Mouse (Mus musculus): Measurements from ENCODE around the gene Afp. TPM values are rescaled to one million over a fixed set of nuclear protein-coding genes. Genes with fewer than 3 reads are reported as not detected.

Gene Afp
- polyA plus RNA-seq, 1 experiment = 0.88 TPM

DNA sequence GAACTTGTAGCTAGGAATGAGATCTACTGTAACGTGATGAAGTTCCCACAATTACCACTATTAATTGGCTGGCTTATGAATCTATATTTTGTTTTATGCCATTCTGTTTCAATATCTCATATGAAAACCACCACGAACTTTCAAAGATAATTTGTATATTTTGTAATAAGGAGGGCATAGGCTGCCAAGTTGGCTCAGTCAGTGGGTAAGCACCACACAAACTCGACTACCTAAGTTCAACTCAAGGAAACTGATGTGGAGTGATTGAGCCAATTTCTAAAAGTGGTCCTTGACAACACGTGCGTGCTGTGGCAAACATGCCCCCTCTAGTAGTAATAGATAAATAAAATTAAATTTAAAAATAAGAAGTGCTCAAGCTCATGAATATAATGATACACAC is 11.2 kb downstream of the Afp start:
- Histone ChIP-seq H3K27ac (ENCODE audit: insufficient read depth, low read length) (no peak overlapping the region), H3K27me3 (ENCODE audit: control insufficient read depth, insufficient read depth, low read length) (no peaks in the 10 kb centered on the region), H3K36me3 (ENCODE audit: control insufficient read depth, insufficient read depth, low read length) (no peaks in the 10 kb centered on the region), H3K4me1 (ENCODE audit: control insufficient read depth, insufficient read depth, insufficient read length) (no peaks in the 10 kb centered on the region), H3K4me3 (ENCODE audit: extremely low read depth, insufficient read depth, insufficient read length) (no peak overlapping the region)
- WGBS = 88% methylated on average over 5 of the region's 5 CpGs
- DNase-seq (ENCODE audit: low read depth in 1 of 2, low spot score in 2 of 2) = no peak
- no peak for TF ChIP-seq POLR2A (IDR thresholded peaks at IDR 0.05; ENCODE audit: low read depth, low read length)
- no peak for TF ChIP-seq CTCF (IDR thresholded peaks at IDR 0.05; ENCODE audit: extremely low read depth, insufficient read depth, insufficient read length, insufficient replicate concordance)

DNA sequence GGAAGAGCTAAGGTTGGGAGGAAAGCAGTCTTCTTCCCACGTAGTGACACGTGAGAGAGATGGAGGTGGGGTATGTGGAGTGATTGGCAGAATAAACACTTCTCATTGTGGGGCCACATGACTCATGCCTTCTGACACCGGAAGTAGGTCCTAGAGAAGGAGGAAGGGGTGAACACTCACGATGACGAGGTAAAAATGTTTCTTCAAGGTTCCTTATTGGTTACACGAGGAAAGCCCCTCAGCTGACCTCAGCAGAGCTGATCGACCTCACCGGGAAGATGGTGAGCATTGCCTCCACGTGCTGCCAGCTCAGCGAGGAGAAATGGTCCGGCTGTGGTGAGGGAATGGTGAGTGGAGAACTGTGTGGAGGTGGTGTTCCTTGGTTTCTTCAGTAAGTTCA is 14.2 kb downstream of the Afp start:
- no peak overlapping the region for H3K27ac ChIP-seq (ENCODE audit: insufficient read depth, low read length)
- no peak for TF ChIP-seq CTCF (IDR thresholded peaks at IDR 0.05; ENCODE audit: extremely low read depth, insufficient read depth, insufficient read length, insufficient replicate concordance)
- no peak for TF ChIP-seq POLR2A (IDR thresholded peaks at IDR 0.05; ENCODE audit: low read depth, low read length)
- DNase-seq (ENCODE audit: low read depth in 1 of 2, low spot score in 2 of 2) = no peak
- no peak overlapping the region for H3K4me3 ChIP-seq (ENCODE audit: extremely low read depth, insufficient read depth, insufficient read length)
- no peaks in the 10 kb centered on the region for H3K4me1 ChIP-seq (ENCODE audit: control insufficient read depth, insufficient read depth, insufficient read length)
- WGBS = 34% methylated on average over 11 of the region's 11 CpGs
- no peaks in the 10 kb centered on the region for H3K27me3 ChIP-seq (ENCODE audit: control insufficient read depth, insufficient read depth, low read length)
- no peaks in the 10 kb centered on the region for H3K36me3 ChIP-seq (ENCODE audit: control insufficient read depth, insufficient read depth, low read length)

DNA sequence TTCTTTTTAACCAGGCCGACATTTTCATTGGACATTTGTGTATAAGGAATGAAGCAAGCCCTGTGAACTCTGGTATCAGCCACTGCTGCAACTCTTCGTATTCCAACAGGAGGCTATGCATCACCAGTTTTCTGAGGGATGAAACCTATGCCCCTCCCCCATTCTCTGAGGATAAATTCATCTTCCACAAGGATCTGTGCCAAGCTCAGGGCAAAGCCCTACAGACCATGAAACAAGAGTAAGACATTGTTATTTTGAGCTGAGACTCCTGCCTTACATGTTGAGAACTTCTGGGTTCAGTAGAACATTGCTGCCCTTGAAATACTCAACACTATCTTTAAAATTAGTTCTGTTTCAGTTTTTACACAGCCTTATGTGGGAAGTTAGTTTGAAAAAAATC is 16.0 kb downstream of the Afp start:
- Histone ChIP-seq H3K4me1 (ENCODE audit: control insufficient read depth, insufficient read depth, insufficient read length) (no peaks in the 10 kb centered on the region), H3K4me3 (ENCODE audit: extremely low read depth, insufficient read depth, insufficient read length) (no peak overlapping the region), H3K27me3 (ENCODE audit: control insufficient read depth, insufficient read depth, low read length) (no peaks in the 10 kb centered on the region), H3K27ac (ENCODE audit: insufficient read depth, low read length) (no peak overlapping the region), H3K36me3 (ENCODE audit: control insufficient read depth, insufficient read depth, low read length) (no peaks in the 10 kb centered on the region)
- TF ChIP-seq POLR2A (IDR thresholded peaks at IDR 0.05; ENCODE audit: low read depth, low read length) (no peak), CTCF (IDR thresholded peaks at IDR 0.05; ENCODE audit: extremely low read depth, insufficient read depth, insufficient read length, insufficient replicate concordance) (no peak)
- WGBS = 90% methylated on average over 2 of the region's 2 CpGs
- no peak for DNase-seq (ENCODE audit: low read depth in 1 of 2, low spot score in 2 of 2)

DNA sequence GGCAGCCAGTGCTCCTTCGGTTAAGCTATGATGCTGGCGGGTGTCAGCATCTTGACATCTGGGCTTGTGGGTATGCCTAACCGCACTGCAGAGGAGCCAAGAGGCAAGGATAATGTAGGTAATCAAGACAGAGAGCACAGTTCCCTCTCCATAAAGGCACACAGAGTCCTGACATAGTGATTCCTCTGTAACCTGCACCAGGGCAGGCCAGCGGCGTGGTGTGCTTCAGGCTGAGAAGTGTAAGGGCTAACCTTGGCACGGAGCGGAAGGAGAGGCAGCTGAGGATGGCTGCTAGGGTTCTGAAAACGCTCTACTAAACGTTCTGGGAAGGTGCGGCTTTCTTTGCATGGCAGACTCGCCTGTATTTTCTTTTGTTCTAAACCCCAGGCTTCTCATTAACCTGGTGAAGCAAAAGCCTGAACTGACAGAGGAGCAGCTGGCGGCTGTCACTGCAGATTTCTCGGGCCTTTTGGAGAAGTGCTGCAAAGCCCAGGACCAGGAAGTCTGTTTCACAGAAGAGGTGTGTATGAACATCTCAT is 16.9 kb downstream of the Afp start:
- WGBS = 84% methylated on average over 13 of the region's 13 CpGs
- Histone ChIP-seq H3K4me3 (ENCODE audit: extremely low read depth, insufficient read depth, insufficient read length) (no peak overlapping the region), H3K36me3 (ENCODE audit: control insufficient read depth, insufficient read depth, low read length) (no peaks in the 10 kb centered on the region), H3K27ac (ENCODE audit: insufficient read depth, low read length) (no peak overlapping the region), H3K27me3 (ENCODE audit: control insufficient read depth, insufficient read depth, low read length) (no peaks in the 10 kb centered on the region), H3K4me1 (ENCODE audit: control insufficient read depth, insufficient read depth, insufficient read length) (no peaks in the 10 kb centered on the region)
- DNase-seq (ENCODE audit: low read depth in 1 of 2, low spot score in 2 of 2) = no peak
- TF ChIP-seq CTCF (IDR thresholded peaks at IDR 0.05; ENCODE audit: extremely low read depth, insufficient read depth, insufficient read length, insufficient replicate concordance) (no peak), POLR2A (IDR thresholded peaks at IDR 0.05; ENCODE audit: low read depth, low read length) (no peak)

DNA sequence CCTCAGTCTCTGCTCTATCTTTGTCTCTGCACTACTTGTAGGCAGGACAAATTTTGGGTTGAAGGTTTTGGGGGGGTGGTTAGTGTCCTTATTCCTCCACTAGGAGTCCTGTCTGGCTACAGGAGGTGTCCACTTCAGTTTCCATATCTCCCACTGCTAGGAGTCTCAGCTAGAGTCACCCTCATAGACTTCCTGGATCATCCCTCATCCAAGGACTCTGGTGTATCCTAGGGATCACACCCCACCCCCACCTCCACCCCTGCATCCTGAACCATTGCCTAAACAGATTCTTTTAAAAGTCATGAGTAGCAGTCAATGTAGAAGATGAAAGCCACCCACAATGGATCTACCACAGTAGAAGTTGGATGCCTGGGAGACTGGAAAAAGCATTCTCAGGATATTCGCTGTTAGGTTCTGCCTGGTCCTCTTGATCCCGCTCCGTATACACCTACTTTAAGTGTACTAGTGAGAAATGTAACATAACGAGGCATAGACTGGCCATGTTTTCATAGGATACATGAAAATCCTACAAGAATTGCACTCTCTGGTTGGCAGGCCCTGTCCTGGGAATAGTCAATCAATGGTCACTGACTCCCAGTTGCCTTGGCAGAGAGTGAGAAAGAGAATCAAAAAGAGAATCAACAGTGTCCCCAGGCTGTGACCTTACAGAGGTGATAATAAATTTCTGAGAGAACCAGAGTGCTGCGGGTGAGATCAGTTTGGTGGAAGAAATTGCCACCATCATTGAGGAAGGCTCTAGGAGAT is 19.5 kb downstream of the Afp start:
- Histone ChIP-seq H3K36me3 (ENCODE audit: control insufficient read depth, insufficient read depth, low read length) (no peaks in the 10 kb centered on the region), H3K4me1 (ENCODE audit: control insufficient read depth, insufficient read depth, insufficient read length) (no peaks in the 10 kb centered on the region), H3K27me3 (ENCODE audit: control insufficient read depth, insufficient read depth, low read length) (no peaks in the 10 kb centered on the region), H3K27ac (ENCODE audit: insufficient read depth, low read length) (no peak overlapping the region), H3K4me3 (ENCODE audit: extremely low read depth, insufficient read depth, insufficient read length) (no peak overlapping the region)
- no peak for TF ChIP-seq CTCF (IDR thresholded peaks at IDR 0.05; ENCODE audit: extremely low read depth, insufficient read depth, insufficient read length, insufficient replicate concordance)
- no peak for TF ChIP-seq POLR2A (IDR thresholded peaks at IDR 0.05; ENCODE audit: low read depth, low read length)
- DNase-seq (ENCODE audit: low read depth in 1 of 2, low spot score in 2 of 2) = no peak
- WGBS = 89% methylated on average over 5 of the region's 5 CpGs

DNA sequence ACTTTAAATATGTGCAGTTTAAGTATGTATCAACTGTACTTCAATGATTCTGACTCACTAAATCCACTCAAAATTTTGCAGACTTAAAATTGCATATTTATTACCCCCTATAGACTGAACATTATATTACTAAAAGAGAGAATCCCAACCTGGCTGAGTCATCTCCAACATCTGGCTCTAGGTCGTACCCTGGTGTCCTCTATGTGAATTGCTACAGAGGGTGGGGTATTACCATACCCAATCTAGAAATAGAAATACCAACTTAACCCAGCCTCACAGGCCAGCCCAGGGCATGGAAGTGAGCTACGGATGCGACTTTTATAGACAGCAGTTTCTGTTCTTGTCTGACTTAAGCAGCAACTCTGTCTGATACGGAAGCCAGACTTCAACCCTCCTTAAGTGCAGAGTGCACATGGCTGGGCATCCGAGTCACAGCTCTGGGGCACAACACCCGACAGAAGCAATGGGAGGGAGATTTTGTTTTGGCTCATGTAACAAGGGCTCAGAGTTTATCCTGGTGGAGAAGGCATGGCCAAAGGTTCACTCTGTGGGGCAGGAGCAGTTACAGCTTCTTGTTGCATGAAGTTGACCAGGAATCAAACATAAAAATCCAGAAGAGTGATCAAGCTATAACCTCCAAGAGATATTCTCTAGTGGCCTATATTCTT is 21.9 kb downstream of the Afp start:
- whole genome bisulfite sequencing = 80% methylated on average over 6 of the region's 6 CpGs
- no peak for DNase-seq (ENCODE audit: low read depth in 1 of 2, low spot score in 2 of 2)

DNA sequence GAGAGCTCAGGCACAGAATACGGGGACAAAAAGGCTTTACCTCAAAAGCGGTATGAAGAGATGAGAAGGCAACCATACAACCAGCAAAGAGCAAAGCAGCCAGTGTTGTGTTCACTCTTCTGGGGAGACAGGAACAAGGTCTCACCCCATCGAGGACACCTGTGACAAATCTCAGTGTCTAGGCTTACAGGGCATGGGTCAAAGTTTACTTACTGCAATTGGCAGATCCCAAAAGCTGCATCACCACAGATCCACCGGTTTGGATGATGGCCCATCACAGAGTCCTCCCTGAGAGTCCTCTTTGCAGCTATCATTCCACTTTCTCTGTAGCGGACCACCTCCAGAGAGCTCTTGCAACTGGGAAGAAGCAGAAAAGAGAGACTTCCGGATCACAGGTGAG is 25.0 kb downstream of the Afp start:
- no peaks in the 10 kb centered on the region for H3K27me3 ChIP-seq (ENCODE audit: control insufficient read depth, insufficient read depth, low read length)
- no peak overlapping the region for H3K27ac ChIP-seq (ENCODE audit: insufficient read depth, low read length)
- WGBS = 90% methylated on average over 6 of the region's 6 CpGs
- no peak overlapping the region for H3K4me3 ChIP-seq (ENCODE audit: extremely low read depth, insufficient read depth, insufficient read length)
- H3K4me1 ChIP-seq (ENCODE audit: control insufficient read depth, insufficient read depth, insufficient read length) = no peaks in the 10 kb centered on the region
- TF ChIP-seq CTCF (IDR thresholded peaks at IDR 0.05; ENCODE audit: extremely low read depth, insufficient read depth, insufficient read length, insufficient replicate concordance) = no peak
- no peak for TF ChIP-seq POLR2A (IDR thresholded peaks at IDR 0.05; ENCODE audit: low read depth, low read length)
- H3K36me3 ChIP-seq (ENCODE audit: control insufficient read depth, insufficient read depth, low read length) = no peaks in the 10 kb centered on the region
- DNase-seq (ENCODE audit: low read depth in 1 of 2, low spot score in 2 of 2) = no peak

More for the DNA sequence above, 21.9 kb downstream of the Afp start:
- H3K36me3 ChIP-seq (ENCODE audit: control insufficient read depth, insufficient read depth, low read length) = no peaks in the 10 kb centered on the region
- no peaks in the 10 kb centered on the region for H3K4me1 ChIP-seq (ENCODE audit: control insufficient read depth, insufficient read depth, insufficient read length)
- H3K27me3 ChIP-seq (ENCODE audit: control insufficient read depth, insufficient read depth, low read length) = no peaks in the 10 kb centered on the region
- no peak overlapping the region for H3K4me3 ChIP-seq (ENCODE audit: extremely low read depth, insufficient read depth, insufficient read length)
- TF ChIP-seq CTCF (IDR thresholded peaks at IDR 0.05; ENCODE audit: extremely low read depth, insufficient read depth, insufficient read length, insufficient replicate concordance) (no peak), POLR2A (IDR thresholded peaks at IDR 0.05; ENCODE audit: low read depth, low read length) (no peak)
- no peak overlapping the region for H3K27ac ChIP-seq (ENCODE audit: insufficient read depth, low read length)
